Mouse (Mus musculus) midbrain, postnatal 0 days (tissue): ENCODE results near the gene Tef. TPM values are rescaled to one million over a fixed set of nuclear protein-coding genes. Genes with fewer than 3 reads are reported as not detected.

ENCODE experiments used
- ATAC-seq: fragments of 200-750 bp; cut with Nextera tagmentation; 2 replicates; pipeline ENCODE4 v1.8.0; 2017; ENCODE audit warnings: moderate number of reproducible peaks, mild to moderate bottlenecking, moderate TSS enrichment, moderate library complexity; ENCODE audit not compliant: low FRiP score
- DNase-seq: peaks from one replicate; pipeline ENCODE4 v3.0.0-alpha.2; 2015; ENCODE audit warnings: low spot score
- H3K27ac ChIP-seq: fragments of 300-500 bp; sonication (generic); 2 replicates; pipeline ENCODE4 v1.5.1; 2014; ENCODE audit warnings: low read depth, mild to moderate bottlenecking, low read length, mixed read lengths
- H3K27me3 ChIP-seq: fragments of 300-500 bp; sonication (generic); 2 replicates; pipeline ENCODE4 v1.6.1; 2014; ENCODE audit warnings: low read length, control low read depth, mixed read lengths; ENCODE audit not compliant: insufficient read depth
- H3K36me3 ChIP-seq: fragments of 300-500 bp; sonication (generic); 2 replicates; pipeline ENCODE4 v1.6.1; 2014; ENCODE audit warnings: low read length, control low read depth, mixed read lengths; ENCODE audit not compliant: insufficient read depth
- H3K4me1 ChIP-seq: fragments of 300-500 bp; sonication (generic); 2 replicates; pipeline ENCODE4 v1.6.1; 2014; ENCODE audit warnings: mild to moderate bottlenecking, control low read depth, antibody characterized with exemption, low read length, mixed read lengths; ENCODE audit not compliant: insufficient read depth
- H3K4me2 ChIP-seq: fragments of 300-500 bp; sonication (generic); 2 replicates; pipeline ENCODE4 v1.6.1; 2014; ENCODE audit warnings: low read depth, mild to moderate bottlenecking, low read length, mixed read lengths; ENCODE audit not compliant: poor library complexity, severe bottlenecking
- H3K4me3 ChIP-seq: fragments of 300-500 bp; sonication (generic); 2 replicates; pipeline ENCODE4 v1.5.1; 2014; ENCODE audit warnings: low read depth, mild to moderate bottlenecking, low read length, moderate library complexity
- H3K9ac ChIP-seq: fragments of 300-500 bp; sonication (generic); replicated peaks from 2 replicates; pipeline ENCODE4 v1.6.1; 2014; ENCODE audit warnings: mild to moderate bottlenecking, low read length, moderate library complexity, mixed read lengths; ENCODE audit not compliant: poor library complexity, severe bottlenecking
- H3K9me3 ChIP-seq: fragments of 300-500 bp; sonication (generic); 2 replicates; pipeline ENCODE4 v1.6.1; 2016; ENCODE audit warnings: low read length, control low read depth
- CTCF ChIP-seq: IDR thresholded peaks from 2 replicates; pipeline ENCODE4 v1.5.1; 2016; ENCODE audit warnings: antibody characterized with exemption, mild to moderate bottlenecking
- WGBS: fragments of 180-500 bp; shearing (Covaris S2); extraction: QIAGEN DNeasy Blood & Tissue Kit; methylation state at CpG from one replicate; pipeline ENCODE4 v1.1.7; 2014; 5-methylcytosine and 5-hydroxymethylcytosine counted together
- polyA plus RNA-seq: library from polyadenylated mRNA; unstranded; fragments of >200 nt; fragmentation: Nextera tagmentation; extraction: Ambion mirVana; gene quantifications from 2 replicates; pipeline ENCODE4 v1.2.1, GENCODE M21; 2015
- total RNA-seq: library from RNA; depleted of rRNA; stranded (reverse); fragments of >200 nt; gene quantifications from 2 replicates; pipeline ENCODE4 v1.2.3, GENCODE M21; 2014

The Tef gene
- total and polyA plus RNA-seq, 2 experiments from 2014 or later: 25.4 to 60.6 TPM

GRCm38 (mm10) chr15:81857724-81858116, 55.5 kb downstream of the Tef start:
- peak overlapping the region; percentile 61 for H3K9ac ChIP-seq
- no peak for DNase-seq
- peak overlapping the region; percentile 62 for H3K27ac ChIP-seq
- peak overlapping the region; percentile 51 for H3K4me3 ChIP-seq
- ATAC-seq: 0 out of 2 replicates have a peak, but pooled peaks have one; percentile 5
- H3K4me1 ChIP-seq: peaks cover 4% of the 10 kb centered on the region; the same call in 1 of the 2 replicates
- peak overlapping the region; percentile 92 for H3K4me2 ChIP-seq
- WGBS: under 1% methylated on average over 33 of the region's 33 CpGs
- H3K27me3 ChIP-seq: no peaks in the 10 kb centered on the region
- H3K9me3 ChIP-seq: no peaks in the 10 kb centered on the region
- H3K36me3 ChIP-seq: no peaks in the 10 kb centered on the region
- TF ChIP-seq CTCF: no peak

- TF ChIP-seq CTCF: no peak
- H3K9ac ChIP-seq: peak overlapping the region; percentile 61
- peak; percentile 95 for DNase-seq
- peak overlapping the region; percentile 91 for H3K27ac ChIP-seq
- H3K9me3 ChIP-seq: no peaks in the 10 kb centered on the region
- WGBS: under 1% methylated on average over 23 of the region's 23 CpGs
- H3K27me3 ChIP-seq: no peaks in the 10 kb centered on the region
- peaks cover 4% of the 10 kb centered on the region; the same call in 1 of the 2 replicates for H3K4me1 ChIP-seq
- no peaks in the 10 kb centered on the region for H3K36me3 ChIP-seq
- H3K4me3 ChIP-seq: peak overlapping the region; percentile 51
- peak; percentile 3; the same call in 1 of the 2 replicates for ATAC-seq
- H3K4me2 ChIP-seq: peak overlapping the region; percentile 92
These were observed 55.9 kb downstream of the Tef start for GRCm38 (mm10) chr15:81858138-81858516.

GRCm38 (mm10) chr15:81858517-81859329, 56.5 kb downstream of the Tef start, which contains the start of gene Tob2:
Gene Tob2, minus strand, starts transcription at chr15:81858796.
- peak within 1 kb of the TSS; percentile 51 for H3K4me3 ChIP-seq
- peak within 1 kb of the TSS; percentile 61 for H3K9ac ChIP-seq
- no peaks in the 10 kb centered on the region for H3K27me3 ChIP-seq
- H3K4me1 ChIP-seq: peaks cover 4% of the 10 kb centered on the region; the same call in 1 of the 2 replicates
- peak within 1 kb of the TSS; percentile 92 for H3K4me2 ChIP-seq
- DNase-seq: peak; percentile 68
- ATAC-seq: peak; percentile 2; the same call in 1 of the 2 replicates
- H3K36me3 ChIP-seq: no peaks in the 10 kb centered on the region
- WGBS: under 1% methylated on average over 44 of the region's 44 CpGs
- no peaks in the 10 kb centered on the region for H3K9me3 ChIP-seq
- peak; percentile 53 for TF ChIP-seq CTCF
- H3K27ac ChIP-seq: peak within 1 kb of the TSS; percentile 91

GRCm38 (mm10) chr15:81859330-81860255, 57.4 kb downstream of the Tef start:
- DNase-seq (peak; percentile 98), ATAC-seq (peak; percentile 85)
- Histone ChIP-seq H3K27ac (peak overlapping the region; percentile 91), H3K27me3 (no peaks in the 10 kb centered on the region), H3K36me3 (no peaks in the 10 kb centered on the region), H3K9ac (peak overlapping the region; percentile 61), H3K9me3 (no peaks in the 10 kb centered on the region), H3K4me1 (peaks cover 4% of the 10 kb centered on the region; the same call in 1 of the 2 replicates), H3K4me2 (peak overlapping the region; percentile 92), H3K4me3 (peak overlapping the region; percentile 51)
- WGBS: under 1% methylated on average over 39 of the region's 39 CpGs
- TF ChIP-seq CTCF: no peak

GRCm38 (mm10) chr15:81860471-81861135, 58.4 kb downstream of the Tef start:
- Histone ChIP-seq H3K36me3 (peaks cover 6% of the 10 kb centered on the region), H3K4me2 (peak overlapping the region; percentile 29), H3K9ac (0 out of 2 replicates have a peak overlapping the region, but pooled peaks have one; percentile 24), H3K4me1 (peaks cover 4% of the 10 kb centered on the region; the same call in 1 of the 2 replicates), H3K27ac (peak overlapping the region; percentile 91), H3K27me3 (no peaks in the 10 kb centered on the region), H3K9me3 (no peaks in the 10 kb centered on the region), H3K4me3 (peak overlapping the region; percentile 51; the same call in 1 of the 2 replicates)
- 41% methylated on average over 8 of the region's 8 CpGs for WGBS
- TF ChIP-seq CTCF: no peak
- DNase-seq: peak; percentile 44
- no peak for ATAC-seq
